Mouse (Mus musculus): ENCODE results near the gene Nfkb2. TPM values are rescaled to one million over a fixed set of nuclear protein-coding genes. Genes with fewer than 3 reads are reported as not detected.

Gene Nfkb2
- 6.0 and 6.6 TPM in 2 replicates for polyA plus RNA-seq (2014; fragmentation: Nextera tagmentation; extraction: Ambion mirVana)

DNA sequence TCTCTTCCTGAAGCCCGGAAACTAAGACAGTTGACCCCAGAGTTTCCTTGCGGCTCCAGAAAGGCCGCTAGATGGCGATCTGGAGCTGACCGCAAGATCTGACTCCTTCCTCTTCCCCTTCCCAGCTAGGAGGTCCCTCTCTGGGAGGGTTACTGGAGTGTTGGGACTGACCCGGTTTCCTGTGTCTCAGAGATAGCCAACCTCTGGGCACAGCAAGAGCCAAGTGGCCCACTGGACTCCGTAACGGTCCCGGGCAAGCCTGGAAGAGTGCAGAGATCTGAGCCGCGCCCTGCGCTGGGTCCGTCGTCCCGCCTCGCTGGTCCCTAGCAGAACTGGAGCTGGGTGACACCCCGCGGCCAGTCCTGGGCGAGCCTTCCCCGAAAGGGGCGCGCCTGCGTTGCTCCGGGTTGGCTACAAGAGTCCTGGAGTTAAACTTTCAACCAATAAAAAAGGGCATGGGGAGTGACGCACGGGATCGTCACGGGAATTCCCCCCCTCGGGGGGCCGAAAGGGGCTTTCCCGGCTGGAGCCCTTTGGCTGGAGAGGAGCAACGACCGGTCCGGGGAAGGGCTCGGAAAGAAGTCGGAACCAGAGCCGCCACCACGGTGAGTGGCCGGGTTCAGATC lies at the start of gene Nfkb2:
TSS of gene Nfkb2 (plus strand) at position 105 of the 626 bp plus-strand sequence.
- peak within 1 kb of the TSS; percentile 99 for H3K4me2 ChIP-seq
- peak; percentile 92 for DNase-seq (ENCODE audit: low spot score)
- H3K9me3 ChIP-seq (ENCODE audit: control insufficient read depth, low read length): no peaks in the 10 kb centered on the region
- H3K36me3 ChIP-seq (ENCODE audit: control insufficient read depth, insufficient read depth, low read length): peaks cover under 1% of the 10 kb centered on the region; the same call in 1 of the 2 replicates
- peak; percentile 87 for ATAC-seq (replicated peaks; ENCODE audit: low FRiP score)
- peak within 1 kb of the TSS; percentile 70 for H3K9ac ChIP-seq (ENCODE audit: low read depth, low read length)
- under 1% methylated on average over 39 of the region's 39 CpGs for WGBS
- H3K27me3 ChIP-seq (replicated peaks; ENCODE audit: control insufficient read depth, insufficient read depth, low read length): peaks cover 13% of the 10 kb centered on the region
- H3K27ac ChIP-seq (ENCODE audit: low read depth, low read length): peak within 1 kb of the TSS; percentile 77
- peak within 1 kb of the TSS; percentile 79 for H3K4me3 ChIP-seq (ENCODE audit: low read depth, low read length)
- peaks cover 14% of the 10 kb centered on the region for H3K4me1 ChIP-seq (replicated peaks; ENCODE audit: control insufficient read depth, insufficient read depth, low read length)

DNA sequence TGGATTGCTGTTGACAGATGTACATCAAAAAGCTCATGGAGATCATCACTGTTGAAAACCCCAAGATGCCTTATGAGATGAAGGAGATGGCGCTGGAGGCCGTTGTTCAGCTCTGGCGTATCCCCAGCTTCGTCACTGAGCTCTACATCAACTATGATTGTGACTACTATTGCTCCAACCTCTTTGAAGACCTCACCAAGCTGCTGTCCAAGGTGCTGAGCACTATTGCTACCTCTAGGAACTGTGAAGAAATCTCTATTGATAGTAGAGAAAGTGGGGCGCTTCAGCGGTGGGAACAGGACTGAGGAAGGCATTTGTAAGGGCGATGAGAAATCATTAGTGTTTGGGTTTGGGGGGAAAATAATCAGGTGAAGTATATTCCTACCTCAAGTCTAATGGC lies 39.4 kb upstream of the Nfkb2 start:
- H3K27me3 ChIP-seq (replicated peaks; ENCODE audit: control insufficient read depth, insufficient read depth, low read length): no peaks in the 10 kb centered on the region
- H3K9me3 ChIP-seq (ENCODE audit: control insufficient read depth, low read length): no peaks in the 10 kb centered on the region
- H3K4me3 ChIP-seq (ENCODE audit: low read depth, low read length): no peak overlapping the region
- H3K9ac ChIP-seq (ENCODE audit: low read depth, low read length): no peak overlapping the region
- WGBS: 85% methylated on average over 7 of the region's 7 CpGs
- ATAC-seq (replicated peaks; ENCODE audit: low FRiP score): no peak
- H3K4me1 ChIP-seq (replicated peaks; ENCODE audit: control insufficient read depth, insufficient read depth, low read length): no peaks in the 10 kb centered on the region
- H3K36me3 ChIP-seq (ENCODE audit: control insufficient read depth, insufficient read depth, low read length): peaks cover 35% of the 10 kb centered on the region
- H3K27ac ChIP-seq (ENCODE audit: low read depth, low read length): no peak overlapping the region
- no peak for DNase-seq (ENCODE audit: low spot score)
- no peak overlapping the region for H3K4me2 ChIP-seq

DNA sequence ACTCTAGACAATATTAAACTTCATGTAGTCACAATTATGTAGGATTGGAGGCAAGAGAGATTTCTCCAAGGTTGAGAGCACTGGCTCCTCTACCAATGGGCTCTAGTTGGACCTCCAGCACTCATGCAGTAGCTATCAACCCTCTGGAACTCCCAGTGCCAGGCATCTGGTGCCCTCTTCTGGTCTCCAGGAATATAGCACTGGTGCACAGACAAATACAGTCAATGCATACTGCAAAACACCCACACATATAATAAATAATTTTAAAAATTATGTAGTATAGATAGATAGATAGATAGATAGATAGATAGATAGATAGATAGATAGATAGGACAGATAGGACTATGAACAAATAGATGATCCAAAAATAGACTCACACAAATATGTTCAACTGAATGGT lies 28.8 kb upstream of the Nfkb2 start:
- Histone ChIP-seq H3K4me3 (ENCODE audit: low read depth, low read length) (no peak overlapping the region), H3K27me3 (replicated peaks; ENCODE audit: control insufficient read depth, insufficient read depth, low read length) (no peaks in the 10 kb centered on the region), H3K27ac (ENCODE audit: low read depth, low read length) (no peak overlapping the region), H3K4me1 (replicated peaks; ENCODE audit: control insufficient read depth, insufficient read depth, low read length) (no peaks in the 10 kb centered on the region), H3K4me2 (no peak overlapping the region), H3K9me3 (ENCODE audit: control insufficient read depth, low read length) (no peaks in the 10 kb centered on the region), H3K36me3 (ENCODE audit: control insufficient read depth, insufficient read depth, low read length) (peaks cover 24% of the 10 kb centered on the region), H3K9ac (ENCODE audit: low read depth, low read length) (no peak overlapping the region)
- no peak for ATAC-seq (replicated peaks; ENCODE audit: low FRiP score)
- no peak for DNase-seq (ENCODE audit: low spot score)

DNA sequence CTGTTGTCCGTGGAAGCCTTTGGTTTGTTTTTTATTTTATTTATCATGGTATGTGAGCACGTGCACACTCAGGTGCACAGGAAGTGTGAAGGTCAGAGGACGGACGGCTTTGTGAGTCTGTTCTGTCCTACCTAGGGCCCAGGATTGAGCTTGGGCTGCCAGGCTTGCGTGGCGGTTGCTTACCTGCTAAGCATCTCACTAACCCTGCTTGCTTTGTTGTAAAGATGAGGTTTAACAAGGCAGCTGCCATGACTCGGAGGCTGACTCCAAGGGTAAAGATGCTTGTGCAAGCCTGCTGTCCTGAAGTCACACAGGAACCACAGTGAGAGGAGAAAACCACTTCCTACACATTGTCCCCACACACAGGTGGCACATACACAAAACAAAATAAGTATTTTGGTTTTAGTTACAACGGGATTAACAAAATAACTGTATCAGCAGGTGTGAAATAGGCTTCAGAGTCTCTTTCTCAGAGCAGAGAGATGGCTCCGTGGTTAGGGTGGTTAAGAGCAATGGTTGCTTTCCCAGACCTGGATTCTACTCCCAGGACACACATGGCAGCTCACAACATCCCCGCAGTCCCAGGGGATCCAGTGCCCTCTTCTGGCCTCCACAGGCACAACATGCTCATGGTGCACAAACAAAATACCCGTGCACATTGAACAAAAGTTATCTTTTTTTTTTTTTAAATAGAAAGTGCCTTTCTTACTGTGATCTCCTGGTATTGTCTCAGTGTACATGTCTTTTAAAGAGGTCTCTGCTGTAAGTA lies 21.9 kb upstream of the Nfkb2 start:
- H3K27me3 ChIP-seq (replicated peaks; ENCODE audit: control insufficient read depth, insufficient read depth, low read length): no peaks in the 10 kb centered on the region
- no peak overlapping the region for H3K4me2 ChIP-seq
- H3K36me3 ChIP-seq (ENCODE audit: control insufficient read depth, insufficient read depth, low read length): peaks cover 29% of the 10 kb centered on the region
- DNase-seq (ENCODE audit: low spot score) (no peak), ATAC-seq (replicated peaks; ENCODE audit: low FRiP score) (no peak)
- H3K9ac ChIP-seq (ENCODE audit: low read depth, low read length): no peak overlapping the region
- no peaks in the 10 kb centered on the region for H3K4me1 ChIP-seq (replicated peaks; ENCODE audit: control insufficient read depth, insufficient read depth, low read length)
- H3K4me3 ChIP-seq (ENCODE audit: low read depth, low read length): no peak overlapping the region
- no peak overlapping the region for H3K27ac ChIP-seq (ENCODE audit: low read depth, low read length)
- 88% methylated on average over 11 of the region's 11 CpGs for WGBS
- no peaks in the 10 kb centered on the region for H3K9me3 ChIP-seq (ENCODE audit: control insufficient read depth, low read length)

DNA sequence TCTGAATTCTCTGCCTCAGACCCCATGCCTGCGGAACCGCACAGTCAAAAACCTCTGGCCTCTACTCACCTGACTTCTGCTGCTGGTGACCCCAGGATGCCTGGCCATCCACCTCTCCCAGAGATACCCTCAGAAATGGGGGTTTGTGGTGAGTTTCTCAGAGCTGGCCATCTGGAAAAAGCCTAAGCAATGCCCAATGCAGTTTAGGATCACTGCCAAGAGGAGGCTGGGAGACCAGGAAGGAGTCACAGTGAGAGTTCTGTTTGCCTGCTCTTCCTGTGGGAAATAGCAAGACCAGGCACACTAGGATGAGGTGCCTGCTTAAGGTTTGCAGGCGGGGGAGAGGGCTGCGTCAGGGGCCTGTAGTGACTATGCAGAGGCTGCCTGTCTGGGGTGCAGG lies 19.4 kb upstream of the Nfkb2 start:
- 94% methylated on average over 4 of the region's 4 CpGs for WGBS
- H3K27ac ChIP-seq (ENCODE audit: low read depth, low read length): no peak overlapping the region

DNA sequence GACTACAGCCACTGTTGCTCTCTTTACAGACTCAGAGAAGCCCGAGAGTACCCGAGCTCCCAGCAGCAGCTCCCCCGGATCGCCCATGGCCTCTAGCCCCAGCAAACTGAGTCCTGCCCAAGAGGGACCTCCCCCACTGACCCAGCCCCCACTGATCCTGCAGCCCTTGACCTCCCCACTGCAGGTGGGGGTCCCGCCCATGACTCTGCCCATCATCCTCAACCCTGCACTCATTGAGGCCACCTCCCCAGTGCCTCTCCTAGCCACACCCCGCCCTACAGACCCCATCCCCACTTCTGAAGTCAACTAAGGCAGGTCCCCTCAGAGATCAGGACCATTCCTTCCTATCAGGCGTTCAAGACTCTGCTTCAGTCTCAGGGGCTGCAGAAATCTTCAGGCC lies 18.5 kb upstream of the Nfkb2 start:
- no peak overlapping the region for H3K9ac ChIP-seq (ENCODE audit: low read depth, low read length)
- no peaks in the 10 kb centered on the region for H3K9me3 ChIP-seq (ENCODE audit: control insufficient read depth, low read length)
- H3K4me3 ChIP-seq (ENCODE audit: low read depth, low read length): no peak overlapping the region
- no peak overlapping the region for H3K27ac ChIP-seq (ENCODE audit: low read depth, low read length)
- no peak for ATAC-seq (replicated peaks; ENCODE audit: low FRiP score)
- H3K4me2 ChIP-seq: no peak overlapping the region
- 88% methylated on average over 7 of the region's 7 CpGs for WGBS
- H3K27me3 ChIP-seq (replicated peaks; ENCODE audit: control insufficient read depth, insufficient read depth, low read length): no peaks in the 10 kb centered on the region
- H3K36me3 ChIP-seq (ENCODE audit: control insufficient read depth, insufficient read depth, low read length): peaks cover 22% of the 10 kb centered on the region
- no peak for DNase-seq (ENCODE audit: low spot score)
- H3K4me1 ChIP-seq (replicated peaks; ENCODE audit: control insufficient read depth, insufficient read depth, low read length): no peaks in the 10 kb centered on the region

More for the DNA sequence above, 19.4 kb upstream of the Nfkb2 start:
- Histone ChIP-seq H3K9me3 (ENCODE audit: control insufficient read depth, low read length) (no peaks in the 10 kb centered on the region), H3K27me3 (replicated peaks; ENCODE audit: control insufficient read depth, insufficient read depth, low read length) (no peaks in the 10 kb centered on the region), H3K4me3 (ENCODE audit: low read depth, low read length) (no peak overlapping the region), H3K36me3 (ENCODE audit: control insufficient read depth, insufficient read depth, low read length) (peaks cover 29% of the 10 kb centered on the region), H3K9ac (ENCODE audit: low read depth, low read length) (no peak overlapping the region), H3K4me2 (no peak overlapping the region), H3K4me1 (replicated peaks; ENCODE audit: control insufficient read depth, insufficient read depth, low read length) (no peaks in the 10 kb centered on the region)
- ATAC-seq (replicated peaks; ENCODE audit: low FRiP score): no peak
- DNase-seq (ENCODE audit: low spot score): no peak

DNA sequence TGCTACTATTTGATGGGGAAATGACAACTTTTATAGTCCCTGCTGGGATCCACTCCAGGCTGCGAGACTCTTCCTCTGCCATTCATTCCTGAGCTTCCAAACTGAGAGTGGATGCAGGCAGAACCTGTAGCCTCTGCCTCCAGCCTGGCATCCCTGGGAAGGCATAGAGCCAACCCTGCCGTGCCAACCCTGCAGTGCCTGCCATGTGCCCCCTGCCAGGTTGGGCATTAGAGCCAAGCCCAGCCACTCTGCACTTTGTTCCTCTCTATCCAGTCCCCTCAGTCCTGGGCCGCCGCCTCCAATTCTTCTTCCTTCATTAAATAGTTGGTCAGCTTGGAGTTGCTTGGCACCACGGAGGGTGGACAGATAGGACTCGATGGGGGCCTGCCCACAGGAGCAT lies 18.1 kb upstream of the Nfkb2 start:
- Histone ChIP-seq H3K4me2 (no peak overlapping the region), H3K9me3 (ENCODE audit: control insufficient read depth, low read length) (no peaks in the 10 kb centered on the region), H3K27me3 (replicated peaks; ENCODE audit: control insufficient read depth, insufficient read depth, low read length) (no peaks in the 10 kb centered on the region), H3K4me3 (ENCODE audit: low read depth, low read length) (no peak overlapping the region), H3K27ac (ENCODE audit: low read depth, low read length) (no peak overlapping the region), H3K36me3 (ENCODE audit: control insufficient read depth, insufficient read depth, low read length) (peaks cover 22% of the 10 kb centered on the region), H3K4me1 (replicated peaks; ENCODE audit: control insufficient read depth, insufficient read depth, low read length) (no peaks in the 10 kb centered on the region), H3K9ac (ENCODE audit: low read depth, low read length) (no peak overlapping the region)
- no peak for DNase-seq (ENCODE audit: low spot score)
- 91% methylated on average over 6 of the region's 6 CpGs for WGBS
- ATAC-seq (replicated peaks; ENCODE audit: low FRiP score): no peak

DNA sequence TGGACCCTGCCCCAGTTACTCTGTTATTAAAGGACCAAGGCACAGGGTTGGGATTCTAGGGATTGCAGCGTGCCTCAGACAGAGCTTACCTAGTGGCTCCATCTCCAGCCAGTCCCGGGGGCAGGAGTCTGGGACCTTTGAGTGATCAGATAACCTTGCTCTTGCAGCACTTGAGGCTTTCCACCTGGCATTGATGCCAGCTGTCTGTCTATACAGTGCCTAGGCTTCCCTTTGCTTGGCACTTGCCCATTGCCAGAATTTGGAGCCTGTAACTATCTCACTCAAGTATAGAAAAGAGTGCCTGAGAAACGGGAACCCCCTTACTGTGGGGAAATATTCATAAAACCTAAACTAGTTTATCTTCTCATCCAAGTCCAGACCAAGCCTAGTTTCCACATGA lies 17.2 kb upstream of the Nfkb2 start:
- DNase-seq (ENCODE audit: low spot score) (no peak), ATAC-seq (replicated peaks; ENCODE audit: low FRiP score) (no peak)
- Histone ChIP-seq H3K27me3 (replicated peaks; ENCODE audit: control insufficient read depth, insufficient read depth, low read length) (no peaks in the 10 kb centered on the region), H3K9ac (ENCODE audit: low read depth, low read length) (no peak overlapping the region), H3K36me3 (ENCODE audit: control insufficient read depth, insufficient read depth, low read length) (peaks cover 21% of the 10 kb centered on the region), H3K4me3 (ENCODE audit: low read depth, low read length) (no peak overlapping the region), H3K27ac (ENCODE audit: low read depth, low read length) (no peak overlapping the region), H3K9me3 (ENCODE audit: control insufficient read depth, low read length) (no peaks in the 10 kb centered on the region), H3K4me1 (replicated peaks; ENCODE audit: control insufficient read depth, insufficient read depth, low read length) (no peaks in the 10 kb centered on the region), H3K4me2 (no peak overlapping the region)
- WGBS: 82% methylated on average over 3 of the region's 3 CpGs

DNA sequence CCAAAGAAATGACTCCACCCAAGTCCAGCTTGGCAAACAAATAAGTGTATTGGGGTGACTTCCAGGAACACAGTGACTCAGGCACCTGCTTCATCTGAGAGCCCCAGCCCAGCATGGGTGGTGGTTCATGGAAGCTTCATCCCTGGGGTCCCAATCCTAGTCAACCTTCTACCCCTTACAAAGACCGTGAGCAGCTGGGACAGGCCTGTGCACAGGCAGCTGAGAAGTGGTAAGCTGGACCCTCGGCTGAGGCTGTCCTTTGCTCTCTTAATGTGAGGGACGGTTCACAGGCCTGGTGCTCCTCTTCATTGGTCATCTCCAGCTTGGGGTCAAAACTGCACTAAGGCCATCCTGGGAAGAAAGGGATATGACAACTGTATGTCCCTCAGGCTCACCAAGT lies 16.6 kb upstream of the Nfkb2 start:
- ATAC-seq (replicated peaks; ENCODE audit: low FRiP score): no peak
- Histone ChIP-seq H3K4me3 (ENCODE audit: low read depth, low read length) (no peak overlapping the region), H3K9ac (ENCODE audit: low read depth, low read length) (no peak overlapping the region), H3K4me2 (no peak overlapping the region), H3K36me3 (ENCODE audit: control insufficient read depth, insufficient read depth, low read length) (peaks cover 14% of the 10 kb centered on the region), H3K9me3 (ENCODE audit: control insufficient read depth, low read length) (no peaks in the 10 kb centered on the region), H3K27me3 (replicated peaks; ENCODE audit: control insufficient read depth, insufficient read depth, low read length) (no peaks in the 10 kb centered on the region), H3K4me1 (replicated peaks; ENCODE audit: control insufficient read depth, insufficient read depth, low read length) (no peaks in the 10 kb centered on the region), H3K27ac (ENCODE audit: low read depth, low read length) (no peak overlapping the region)
- 86% methylated on average over 3 of the region's 3 CpGs for WGBS
- no peak for DNase-seq (ENCODE audit: low spot score)
